Mouse (Mus musculus): ENCODE data around the gene Actn3. TPM values are rescaled to one million over a fixed set of nuclear protein-coding genes. Genes with fewer than 3 reads are reported as not detected.

Gene Actn3
- polyA plus RNA-seq, 1 experiment from 2014 or later = 2.9 TPM

Other genes with a start within 250 kb of the Actn3 start
- 5.4 and 6.3 TPM in 2 replicates for gene Gm960, start 179.2 kb downstream of the Actn3 start, polyA plus RNA-seq (2014; fragmentation: Nextera tagmentation; extraction: Ambion mirVana)
- 38.3 and 38.4 TPM in 2 replicates for gene Sptbn2, start 166.7 kb downstream of the Actn3 start, polyA plus RNA-seq (2014; fragmentation: Nextera tagmentation; extraction: Ambion mirVana)
- 132 and 136 TPM in 2 replicates for gene Rbm4b, start 121.4 kb downstream of the Actn3 start, polyA plus RNA-seq (2014; fragmentation: Nextera tagmentation; extraction: Ambion mirVana)
- 78.9 and 82.7 TPM in 2 replicates for gene Rbm4, start 84.0 kb downstream of the Actn3 start, polyA plus RNA-seq (2014; fragmentation: Nextera tagmentation; extraction: Ambion mirVana)
- gene Gm21992, start 66.3 kb downstream of the Actn3 start, polyA plus RNA-seq (2014; fragmentation: Nextera tagmentation; extraction: Ambion mirVana) = 8.6 and 10.5 TPM in 2 replicates
- gene Rbm14, start 66.3 kb downstream of the Actn3 start, polyA plus RNA-seq (2014; fragmentation: Nextera tagmentation; extraction: Ambion mirVana) = 56.3 and 62.8 TPM in 2 replicates
- gene Ccs, start 38.6 kb downstream of the Actn3 start, polyA plus RNA-seq (2014; fragmentation: Nextera tagmentation; extraction: Ambion mirVana) = 31.9 and 41.4 TPM in 2 replicates
- gene Ccdc87, start 38.5 kb downstream of the Actn3 start, polyA plus RNA-seq (2014; fragmentation: Nextera tagmentation; extraction: Ambion mirVana) = 0.71 and 0.81 TPM in 2 replicates
- 68.8 and 74.4 TPM in 2 replicates for gene Ctsf, start 22.8 kb downstream of the Actn3 start, polyA plus RNA-seq (2014; fragmentation: Nextera tagmentation; extraction: Ambion mirVana)
- 17.0 and 17.7 TPM in 2 replicates for gene Zdhhc24, start 759 bp upstream of the Actn3 start, polyA plus RNA-seq (2014; fragmentation: Nextera tagmentation; extraction: Ambion mirVana)
- gene Bbs1, start 28.7 kb upstream of the Actn3 start, polyA plus RNA-seq (2014; fragmentation: Nextera tagmentation; extraction: Ambion mirVana) = 12.5 and 12.9 TPM in 2 replicates
- 90.7 and 95.7 TPM in 2 replicates for gene Dpp3, start 50.4 kb upstream of the Actn3 start, polyA plus RNA-seq (2014; fragmentation: Nextera tagmentation; extraction: Ambion mirVana)
- gene Peli3, start 65.2 kb upstream of the Actn3 start, polyA plus RNA-seq (2014; fragmentation: Nextera tagmentation; extraction: Ambion mirVana) = 9.5 and 11.6 TPM in 2 replicates
- 119 TPM in 2 replicates for gene Mrpl11, start 84.2 kb upstream of the Actn3 start, polyA plus RNA-seq (2014; fragmentation: Nextera tagmentation; extraction: Ambion mirVana)
- 0.23 and 0.31 TPM in 2 replicates for gene Npas4, start 112.4 kb upstream of the Actn3 start, polyA plus RNA-seq (2014; fragmentation: Nextera tagmentation; extraction: Ambion mirVana)
- gene Slc29a2, start 146.0 kb upstream of the Actn3 start, polyA plus RNA-seq (2014; fragmentation: Nextera tagmentation; extraction: Ambion mirVana) = 9.9 and 10.7 TPM in 2 replicates
- gene B4gat1, start 160.9 kb upstream of the Actn3 start, polyA plus RNA-seq (2014; fragmentation: Nextera tagmentation; extraction: Ambion mirVana) = 93.7 and 101 TPM in 2 replicates
- gene AC124502.3, start 161.0 kb upstream of the Actn3 start, polyA plus RNA-seq (2014; fragmentation: Nextera tagmentation; extraction: Ambion mirVana) = 1.4 and 1.9 TPM in 2 replicates
- 28.6 and 29.5 TPM in 2 replicates for gene Brms1, start 163.4 kb upstream of the Actn3 start, polyA plus RNA-seq (2014; fragmentation: Nextera tagmentation; extraction: Ambion mirVana)
- 1.1 and 1.4 TPM in 2 replicates for gene Rin1, start 172.6 kb upstream of the Actn3 start, polyA plus RNA-seq (2014; fragmentation: Nextera tagmentation; extraction: Ambion mirVana)
- gene Cd248, start 190.2 kb upstream of the Actn3 start, polyA plus RNA-seq (2014; fragmentation: Nextera tagmentation; extraction: Ambion mirVana) = 23.8 and 26.4 TPM in 2 replicates
- gene Tmem151a, start 207.6 kb upstream of the Actn3 start, polyA plus RNA-seq (2014; fragmentation: Nextera tagmentation; extraction: Ambion mirVana) = 20.7 and 23.8 TPM in 2 replicates
- gene Yif1a, start 210.6 kb upstream of the Actn3 start, polyA plus RNA-seq (2014; fragmentation: Nextera tagmentation; extraction: Ambion mirVana) = 62.4 and 72.6 TPM in 2 replicates
- gene Cnih2, start 220.6 kb upstream of the Actn3 start, polyA plus RNA-seq (2014; fragmentation: Nextera tagmentation; extraction: Ambion mirVana) = 485 and 502 TPM in 2 replicates
- gene Rab1b, start 229.2 kb upstream of the Actn3 start, polyA plus RNA-seq (2014; fragmentation: Nextera tagmentation; extraction: Ambion mirVana) = 210 and 213 TPM in 2 replicates
- gene Klc2, start 240.7 kb upstream of the Actn3 start, polyA plus RNA-seq (2014; fragmentation: Nextera tagmentation; extraction: Ambion mirVana) = 72.7 and 72.9 TPM in 2 replicates

Measured in hindbrain, embryonic 14.5 days (tissue).